Mouse (Mus musculus) megakaryocyte, embryonic 14.5 days (primary cell): Measurements from ENCODE around the gene Samd4b. TPM values are rescaled to one million over a fixed set of nuclear protein-coding genes. Genes with fewer than 3 reads are reported as not detected.

ENCODE experiments used
- H3K27me3 ChIP-seq: replicated peaks from 2 replicates; pipeline ENCODE3; 2012; ENCODE audit warnings: inconsistent platforms
- H3K36me3 ChIP-seq: replicated peaks from 2 replicates; pipeline ENCODE3; 2012; ENCODE audit warnings: low read length, inconsistent platforms, mixed read lengths
- H3K4me1 ChIP-seq: 2 replicates; pipeline ENCODE4 v1.6.1; 2012; ENCODE audit warnings: inconsistent platforms
- H3K4me3 ChIP-seq: replicated peaks from 2 replicates; pipeline ENCODE3; 2012; ENCODE audit warnings: moderate library complexity, mild to moderate bottlenecking, inconsistent platforms
- H3K9me3 ChIP-seq: 2 replicates; pipeline ENCODE4 v1.6.1; 2012; ENCODE audit warnings: inconsistent platforms
- FLI1 ChIP-seq: IDR thresholded peaks from 2 replicates; pipeline ENCODE4 v1.6.1; 2012; ENCODE audit warnings: low read length, inconsistent platforms, mixed read lengths
- GATA1 ChIP-seq: IDR thresholded peaks from 3 replicates; pipeline ENCODE4 v1.6.1; 2012; ENCODE audit warnings: mixed read lengths, low read length, inconsistent platforms, borderline replicate concordance
- polyA plus RNA-seq: library from polyadenylated mRNA; stranded (reverse); fragments of >175 nt; gene quantifications from 2 replicates; pipeline ENCODE4 v1.2.3, GENCODE M21; 2012; ENCODE audit warnings: low replicate concordance; ENCODE audit not compliant: insufficient read depth

Samd4b gene
- polyA plus RNA-seq, 1 experiment, result 125 TPM

- Histone ChIP-seq H3K27me3 (peaks cover 10% of the 10 kb centered on the region), H3K4me3 (peak overlapping the region; percentile 47), H3K36me3 (no peaks in the 10 kb centered on the region), H3K4me1 (peaks cover 48% of the 10 kb centered on the region), H3K9me3 (peaks cover 6% of the 10 kb centered on the region)
- TF ChIP-seq GATA1 (no peak), FLI1 (no peak)
These were observed 109.9 kb downstream of the Samd4b start for GRCm38 (mm10) chr7:28488030-28488491.

GRCm38 (mm10) chr7:28484192-28484591 lies 113.8 kb downstream of the Samd4b start:
- Histone ChIP-seq H3K9me3 (no peaks in the 10 kb centered on the region), H3K4me1 (peaks cover 50% of the 10 kb centered on the region), H3K4me3 (no peak overlapping the region), H3K36me3 (no peaks in the 10 kb centered on the region), H3K27me3 (peaks cover 14% of the 10 kb centered on the region)
- TF ChIP-seq FLI1, result no peak
- TF ChIP-seq GATA1, result no peak

- no peak overlapping the region for H3K4me3 ChIP-seq
- no peaks in the 10 kb centered on the region for H3K9me3 ChIP-seq
- H3K27me3 ChIP-seq, result peaks cover 16% of the 10 kb centered on the region
- TF ChIP-seq GATA1, result no peak
- peaks cover 52% of the 10 kb centered on the region for H3K4me1 ChIP-seq
- H3K36me3 ChIP-seq, result no peaks in the 10 kb centered on the region
These were observed 115.1 kb downstream of the Samd4b start for GRCm38 (mm10) chr7:28482854-28483253.

GRCm38 (mm10) chr7:28478854-28479253 lies 119.1 kb downstream of the Samd4b start:
- peak overlapping the region; percentile 23 for H3K4me3 ChIP-seq
- H3K4me1 ChIP-seq, result peaks cover 20% of the 10 kb centered on the region
- peaks cover 12% of the 10 kb centered on the region for H3K27me3 ChIP-seq
- no peaks in the 10 kb centered on the region for H3K9me3 ChIP-seq
- H3K36me3 ChIP-seq, result no peaks in the 10 kb centered on the region
- TF ChIP-seq GATA1, result no peak
- no peak for TF ChIP-seq FLI1

GRCm38 (mm10) chr7:28477363-28477762 lies 120.6 kb downstream of the Samd4b start:
- Histone ChIP-seq H3K4me1 (peaks cover 19% of the 10 kb centered on the region), H3K27me3 (peaks cover 12% of the 10 kb centered on the region), H3K9me3 (no peaks in the 10 kb centered on the region), H3K4me3 (no peak overlapping the region), H3K36me3 (no peaks in the 10 kb centered on the region)
- TF ChIP-seq GATA1, result no peak
- no peak for TF ChIP-seq FLI1

GRCm38 (mm10) chr7:28476191-28476590 lies 121.8 kb downstream of the Samd4b start:
- H3K36me3 ChIP-seq, result no peaks in the 10 kb centered on the region
- peaks cover 10% of the 10 kb centered on the region for H3K27me3 ChIP-seq
- H3K9me3 ChIP-seq, result no peaks in the 10 kb centered on the region
- H3K4me1 ChIP-seq, result peaks cover 26% of the 10 kb centered on the region
- no peak overlapping the region for H3K4me3 ChIP-seq
- TF ChIP-seq FLI1 (no peak), GATA1 (no peak)

- peak overlapping the region; percentile 42 for H3K4me3 ChIP-seq
- H3K27me3 ChIP-seq, result no peaks in the 10 kb centered on the region
- peaks cover 39% of the 10 kb centered on the region for H3K4me1 ChIP-seq
- H3K36me3 ChIP-seq, result no peaks in the 10 kb centered on the region
- TF ChIP-seq GATA1, result no peak
- no peak for TF ChIP-seq FLI1
- H3K9me3 ChIP-seq, result no peaks in the 10 kb centered on the region
These were observed 130.7 kb downstream of the Samd4b start for GRCm38 (mm10) chr7:28467213-28467751.

- no peak overlapping the region for H3K4me3 ChIP-seq
- no peaks in the 10 kb centered on the region for H3K27me3 ChIP-seq
- TF ChIP-seq FLI1 (no peak), GATA1 (no peak)
These were observed 131.2 kb downstream of the Samd4b start for GRCm38 (mm10) chr7:28466721-28467212.

GRCm38 (mm10) chr7:28464416-28465212 lies 133.3 kb downstream of the Samd4b start:
- no peak overlapping the region for H3K4me3 ChIP-seq
- H3K4me1 ChIP-seq, result peaks cover 25% of the 10 kb centered on the region
- no peaks in the 10 kb centered on the region for H3K9me3 ChIP-seq
- peaks cover 4% of the 10 kb centered on the region for H3K36me3 ChIP-seq
- no peaks in the 10 kb centered on the region for H3K27me3 ChIP-seq
- TF ChIP-seq GATA1, result no peak
- no peak for TF ChIP-seq FLI1

More at GRCm38 (mm10) chr7:28466721-28467212, 131.2 kb downstream of the Samd4b start:
- Histone ChIP-seq H3K4me1 (peaks cover 40% of the 10 kb centered on the region), H3K9me3 (no peaks in the 10 kb centered on the region), H3K36me3 (no peaks in the 10 kb centered on the region)

GRCm38 (mm10) chr7:28462769-28463168 lies 135.2 kb downstream of the Samd4b start:
- peaks cover 14% of the 10 kb centered on the region for H3K36me3 ChIP-seq
- no peaks in the 10 kb centered on the region for H3K9me3 ChIP-seq
- TF ChIP-seq FLI1 (no peak), GATA1 (no peak)
- H3K27me3 ChIP-seq, result no peaks in the 10 kb centered on the region
- no peak overlapping the region for H3K4me3 ChIP-seq
- peaks cover 25% of the 10 kb centered on the region for H3K4me1 ChIP-seq
